Mouse (Mus musculus) bone marrow macrophage, adult 2 months (primary cell): ENCODE data around the gene Nckap5.

ENCODE experiments used
- CTCF ChIP-seq: IDR thresholded peaks from 2 replicates; pipeline ENCODE4 v1.5.1; 2012; ENCODE audit warnings: low read depth, mild to moderate bottlenecking, low read length, moderate library complexity
- POLR2A ChIP-seq: IDR thresholded peaks from 2 replicates; pipeline ENCODE4 v1.6.1; 2012; ENCODE audit warnings: mild to moderate bottlenecking, low read depth, low read length, borderline replicate concordance

GRCm38 (mm10) chr1:125951026-125951425 lies 879.6 kb downstream of the Nckap5 start:
- TF ChIP-seq POLR2A (no peak), CTCF (no peak)
